Mouse (Mus musculus): Measurements from ENCODE around the gene Syne2. TPM values are rescaled to one million over a fixed set of nuclear protein-coding genes. Genes with fewer than 3 reads are reported as not detected.

Syne2 gene
- polyA plus RNA-seq, 1 experiment from 2014 or later: 69.4 TPM

GRCm38 (mm10) chr12:75992946-75993345 lies 175.0 kb downstream of the Syne2 start:
- no peaks in the 10 kb centered on the region for H3K9me3 ChIP-seq
- no peak for ATAC-seq (ENCODE audit: low FRiP score, low read depth)
- H3K27ac ChIP-seq: no peak overlapping the region
- no peak overlapping the region for H3K4me3 ChIP-seq
- no peaks in the 10 kb centered on the region for H3K27me3 ChIP-seq (replicated peaks)
- H3K4me1 ChIP-seq: no peaks in the 10 kb centered on the region
- 92% methylated on average over 4 of the region's 4 CpGs for WGBS
- H3K9ac ChIP-seq: no peak overlapping the region
- peaks cover 54% of the 10 kb centered on the region for H3K36me3 ChIP-seq
- H3K4me2 ChIP-seq (replicated peaks): no peak overlapping the region

- no peaks in the 10 kb centered on the region for H3K4me1 ChIP-seq
- H3K9me3 ChIP-seq: no peaks in the 10 kb centered on the region
- H3K4me3 ChIP-seq: no peak overlapping the region
- no peaks in the 10 kb centered on the region for H3K27me3 ChIP-seq (replicated peaks)
- H3K9ac ChIP-seq: no peak overlapping the region
- no peak overlapping the region for H3K27ac ChIP-seq
- peaks cover 52% of the 10 kb centered on the region for H3K36me3 ChIP-seq
- 76% methylated on average over 2 of the region's 2 CpGs for WGBS
- no peak for ATAC-seq (ENCODE audit: low FRiP score, low read depth)
- H3K4me2 ChIP-seq (replicated peaks): no peak overlapping the region
Observed at GRCm38 (mm10) chr12:75995086-75995485, 177.2 kb downstream of the Syne2 start.

GRCm38 (mm10) chr12:75997547-75997946 lies 179.6 kb downstream of the Syne2 start:
- H3K36me3 ChIP-seq: peaks cover 41% of the 10 kb centered on the region
- no peak for ATAC-seq (ENCODE audit: low FRiP score, low read depth)
- 94% methylated on average over 5 of the region's 5 CpGs for WGBS
- no peak overlapping the region for H3K4me2 ChIP-seq (replicated peaks)
- H3K4me1 ChIP-seq: no peaks in the 10 kb centered on the region
- H3K9me3 ChIP-seq: no peaks in the 10 kb centered on the region
- H3K27ac ChIP-seq: no peak overlapping the region
- H3K9ac ChIP-seq: no peak overlapping the region
- H3K27me3 ChIP-seq (replicated peaks): no peaks in the 10 kb centered on the region
- H3K4me3 ChIP-seq: no peak overlapping the region

- no peaks in the 10 kb centered on the region for H3K4me1 ChIP-seq
- no peak for ATAC-seq (ENCODE audit: low FRiP score, low read depth)
- H3K27me3 ChIP-seq (replicated peaks): no peaks in the 10 kb centered on the region
- no peak overlapping the region for H3K27ac ChIP-seq
- WGBS: 44% methylated on average over 2 of the region's 2 CpGs
- H3K9me3 ChIP-seq: no peaks in the 10 kb centered on the region
- H3K36me3 ChIP-seq: peaks cover 41% of the 10 kb centered on the region
- no peak overlapping the region for H3K4me3 ChIP-seq
- H3K4me2 ChIP-seq (replicated peaks): no peak overlapping the region
- no peak overlapping the region for H3K9ac ChIP-seq
Observed at GRCm38 (mm10) chr12:75998416-75998815, 180.5 kb downstream of the Syne2 start.

- H3K36me3 ChIP-seq: peaks cover 41% of the 10 kb centered on the region
- H3K4me1 ChIP-seq: no peaks in the 10 kb centered on the region
- H3K9me3 ChIP-seq: no peaks in the 10 kb centered on the region
- ATAC-seq (ENCODE audit: low FRiP score, low read depth): peak; percentile 74; the same call in 1 of the 2 replicates
- 50% methylated on average over 9 of the region's 9 CpGs for WGBS
- H3K9ac ChIP-seq: no peak overlapping the region
- no peak overlapping the region for H3K27ac ChIP-seq
- H3K27me3 ChIP-seq (replicated peaks): no peaks in the 10 kb centered on the region
- no peak overlapping the region for H3K4me3 ChIP-seq
- no peak overlapping the region for H3K4me2 ChIP-seq (replicated peaks)
Observed at GRCm38 (mm10) chr12:76004697-76005249, 186.8 kb downstream of the Syne2 start.

- no peaks in the 10 kb centered on the region for H3K27me3 ChIP-seq (replicated peaks)
- no peak overlapping the region for H3K9ac ChIP-seq
- no peaks in the 10 kb centered on the region for H3K9me3 ChIP-seq
- no peaks in the 10 kb centered on the region for H3K4me1 ChIP-seq
- H3K27ac ChIP-seq: no peak overlapping the region
- H3K36me3 ChIP-seq: peaks cover 32% of the 10 kb centered on the region
- ATAC-seq (ENCODE audit: low FRiP score, low read depth): no peak
- 87% methylated on average over 6 of the region's 6 CpGs for WGBS
- H3K4me3 ChIP-seq: no peak overlapping the region
- no peak overlapping the region for H3K4me2 ChIP-seq (replicated peaks)
Observed at GRCm38 (mm10) chr12:76008991-76009390, 191.1 kb downstream of the Syne2 start.

GRCm38 (mm10) chr12:76012789-76013188 lies 194.9 kb downstream of the Syne2 start:
- no peak overlapping the region for H3K27ac ChIP-seq
- peaks cover 28% of the 10 kb centered on the region for H3K36me3 ChIP-seq
- 91% methylated on average over 3 of the region's 4 CpGs for WGBS
- H3K4me2 ChIP-seq (replicated peaks): no peak overlapping the region
- ATAC-seq (ENCODE audit: low FRiP score, low read depth): no peak
- no peaks in the 10 kb centered on the region for H3K27me3 ChIP-seq (replicated peaks)
- no peaks in the 10 kb centered on the region for H3K9me3 ChIP-seq
- no peak overlapping the region for H3K4me3 ChIP-seq
- H3K4me1 ChIP-seq: no peaks in the 10 kb centered on the region
- no peak overlapping the region for H3K9ac ChIP-seq

GRCm38 (mm10) chr12:76013480-76013879 lies 195.5 kb downstream of the Syne2 start:
- Histone ChIP-seq H3K4me3 (no peak overlapping the region), H3K27ac (no peak overlapping the region), H3K9ac (no peak overlapping the region), H3K27me3 (replicated peaks) (no peaks in the 10 kb centered on the region), H3K4me1 (no peaks in the 10 kb centered on the region), H3K9me3 (no peaks in the 10 kb centered on the region), H3K4me2 (replicated peaks) (no peak overlapping the region), H3K36me3 (peaks cover 29% of the 10 kb centered on the region)
- no peak for ATAC-seq (ENCODE audit: low FRiP score, low read depth)
- WGBS: 65% methylated on average over 4 of the region's 4 CpGs

- no peaks in the 10 kb centered on the region for H3K9me3 ChIP-seq
- no peaks in the 10 kb centered on the region for H3K4me1 ChIP-seq
- no peak overlapping the region for H3K4me2 ChIP-seq (replicated peaks)
- no peaks in the 10 kb centered on the region for H3K27me3 ChIP-seq (replicated peaks)
- WGBS: 94% methylated on average over 15 of the region's 15 CpGs
- ATAC-seq (ENCODE audit: low FRiP score, low read depth): no peak
- no peak overlapping the region for H3K4me3 ChIP-seq
- peaks cover 27% of the 10 kb centered on the region for H3K36me3 ChIP-seq
- no peak overlapping the region for H3K27ac ChIP-seq
- no peak overlapping the region for H3K9ac ChIP-seq
Observed at GRCm38 (mm10) chr12:76015026-76015425, 197.1 kb downstream of the Syne2 start.

GRCm38 (mm10) chr12:76015489-76015888 lies 197.6 kb downstream of the Syne2 start:
- H3K27me3 ChIP-seq (replicated peaks): no peaks in the 10 kb centered on the region

GRCm38 (mm10) chr12:76016123-76017101 lies 198.5 kb downstream of the Syne2 start:
- Histone ChIP-seq H3K9me3 (no peaks in the 10 kb centered on the region), H3K9ac (no peak overlapping the region), H3K4me2 (replicated peaks) (no peak overlapping the region), H3K4me3 (no peak overlapping the region), H3K4me1 (no peaks in the 10 kb centered on the region), H3K27ac (no peak overlapping the region), H3K27me3 (replicated peaks) (no peaks in the 10 kb centered on the region), H3K36me3 (peaks cover 33% of the 10 kb centered on the region)
- 82% methylated on average over 14 of the region's 14 CpGs for WGBS
- no peak for ATAC-seq (ENCODE audit: low FRiP score, low read depth)

More at GRCm38 (mm10) chr12:76015489-76015888, 197.6 kb downstream of the Syne2 start:
- WGBS: 93% methylated on average over 11 of the region's 11 CpGs
- H3K4me1 ChIP-seq: no peaks in the 10 kb centered on the region
- H3K4me2 ChIP-seq (replicated peaks): no peak overlapping the region
- no peak overlapping the region for H3K9ac ChIP-seq
- H3K27ac ChIP-seq: no peak overlapping the region
- peaks cover 30% of the 10 kb centered on the region for H3K36me3 ChIP-seq
- H3K4me3 ChIP-seq: no peak overlapping the region
- ATAC-seq (ENCODE audit: low FRiP score, low read depth): no peak
- no peaks in the 10 kb centered on the region for H3K9me3 ChIP-seq

- WGBS: 71% methylated on average over 8 of the region's 8 CpGs
- Histone ChIP-seq H3K27me3 (replicated peaks) (no peaks in the 10 kb centered on the region), H3K9ac (no peak overlapping the region), H3K4me3 (no peak overlapping the region), H3K4me2 (replicated peaks) (no peak overlapping the region), H3K9me3 (no peaks in the 10 kb centered on the region), H3K27ac (no peak overlapping the region), H3K4me1 (no peaks in the 10 kb centered on the region), H3K36me3 (peaks cover 52% of the 10 kb centered on the region)
- ATAC-seq (ENCODE audit: low FRiP score, low read depth): no peak
Observed at GRCm38 (mm10) chr12:76018640-76019039, 200.7 kb downstream of the Syne2 start.
